Mouse (Mus musculus) small intestine, adult 2 months (tissue): ENCODE results near the gene Zfp57. TPM values are rescaled to one million over a fixed set of nuclear protein-coding genes. Genes with fewer than 3 reads are reported as not detected.
A peak's percentile ranks its signal among the peaks of the same experiment; 100 is the strongest.

Source experiments
- H3K27ac ChIP-seq: fragments of 200-500 bp; 2 replicates; pipeline ENCODE4 v1.5.1; 2012; ENCODE audit warnings: low read depth, low read length, control low read depth, inconsistent platforms; ENCODE audit not compliant: insufficient read depth
- H3K27me3 ChIP-seq: fragments of 200-500 bp; 2 replicates; pipeline ENCODE4 v1.6.1; 2012; ENCODE audit warnings: mild to moderate bottlenecking, moderate library complexity, low read length, inconsistent platforms; ENCODE audit not compliant: control insufficient read depth, insufficient read depth
- H3K36me3 ChIP-seq: fragments of 200-500 bp; 2 replicates; pipeline ENCODE4 v1.6.1; 2012; ENCODE audit warnings: mild to moderate bottlenecking, low read length, control low read depth, inconsistent platforms; ENCODE audit not compliant: control insufficient read depth, insufficient read depth
- H3K4me1 ChIP-seq: fragments of 200-500 bp; 2 replicates; pipeline ENCODE4 v1.6.1; 2012; ENCODE audit warnings: low read length, inconsistent platforms, mixed read lengths; ENCODE audit not compliant: control insufficient read depth, insufficient read depth, insufficient read length
- H3K4me3 ChIP-seq: fragments of 200-500 bp; 2 replicates; pipeline ENCODE4 v1.5.1; 2012; ENCODE audit warnings: low read depth, mild to moderate bottlenecking, control low read depth, inconsistent platforms, low read length, moderate library complexity
- CTCF ChIP-seq: fragments of 200-500 bp; IDR thresholded peaks from 2 replicates; pipeline ENCODE4 v1.5.1; 2012; ENCODE audit warnings: low read depth, mild to moderate bottlenecking, control low read depth, inconsistent platforms, low read length, moderate library complexity, mixed read lengths; ENCODE audit not compliant: insufficient replicate concordance, insufficient read length; ENCODE audit errors: extremely low read depth
- POLR2A ChIP-seq: fragments of 200-500 bp; IDR thresholded peaks from 2 replicates; pipeline ENCODE4 v1.6.1; 2012; ENCODE audit warnings: low read depth, mild to moderate bottlenecking, control low read depth, inconsistent platforms, low read length, moderate library complexity
- whole genome bisulfite sequencing: fragments of 180-500 bp; shearing (Covaris S2); methylation state at CpG from one replicate; pipeline ENCODE4 v1.1.7; 2018; 5-methylcytosine and 5-hydroxymethylcytosine counted together
- polyA plus RNA-seq: library from polyadenylated mRNA; depleted of rRNA; stranded (reverse); fragments of >200 nt; gene quantifications from 2 replicates; pipeline ENCODE4 v1.2.3, GENCODE M21; 2012; rRNA removed

The Zfp57 gene
- polyA plus RNA-seq, 1 experiment: 0.70 TPM

- H3K36me3 ChIP-seq: no peaks in the 10 kb centered on the region
- peak overlapping the region; percentile 38 for H3K27ac ChIP-seq
- TF ChIP-seq CTCF (no peak), POLR2A (peak; percentile 48; the same call in 1 of the 2 replicates)
- peak overlapping the region; percentile 47 for H3K4me3 ChIP-seq
- peaks cover 17% of the 10 kb centered on the region for H3K4me1 ChIP-seq
- WGBS: 4% methylated on average over 22 of the region's 22 CpGs
- peaks cover 17% of the 10 kb centered on the region for H3K27me3 ChIP-seq
Observed at GRCm38 (mm10) chr17:37050399-37050798, 49.4 kb downstream of the Zfp57 start.

- Histone ChIP-seq H3K36me3 (no peaks in the 10 kb centered on the region), H3K27ac (no peak overlapping the region), H3K4me1 (peaks cover 17% of the 10 kb centered on the region), H3K27me3 (peaks cover 13% of the 10 kb centered on the region), H3K4me3 (peak overlapping the region; percentile 47)
- no peak for TF ChIP-seq POLR2A
- TF ChIP-seq CTCF: no peak
- WGBS: 40% methylated on average over 27 of the region's 27 CpGs
Observed at GRCm38 (mm10) chr17:37050876-37051275, 49.9 kb downstream of the Zfp57 start.

DNA sequence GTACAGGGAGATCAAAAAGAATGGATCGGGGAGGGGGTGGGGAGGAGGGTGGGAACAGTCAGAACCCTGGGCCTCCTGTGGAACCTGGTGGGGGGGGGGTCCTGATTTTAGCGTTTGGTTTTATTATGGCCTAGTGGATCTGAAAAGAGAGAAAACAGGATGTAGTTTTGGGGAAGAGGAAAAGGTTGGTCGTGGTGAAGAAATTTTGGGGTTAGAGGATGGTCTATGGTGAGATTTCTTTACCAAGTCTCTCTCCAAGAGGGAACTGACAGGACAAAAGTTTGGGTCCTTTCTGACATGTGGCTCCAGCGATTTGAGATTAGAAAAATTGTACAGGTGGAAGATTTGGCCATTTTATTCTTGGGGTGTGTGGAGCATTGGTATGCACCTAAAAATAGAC, 50.8 kb downstream of the Zfp57 start:
- peaks cover 5% of the 10 kb centered on the region for H3K27me3 ChIP-seq
- H3K36me3 ChIP-seq: no peaks in the 10 kb centered on the region
- 68% methylated on average over 4 of the region's 4 CpGs for WGBS
- no peak overlapping the region for H3K27ac ChIP-seq
- TF ChIP-seq CTCF (no peak), POLR2A (no peak)
- H3K4me3 ChIP-seq: no peak overlapping the region
- H3K4me1 ChIP-seq: peaks cover 13% of the 10 kb centered on the region

DNA sequence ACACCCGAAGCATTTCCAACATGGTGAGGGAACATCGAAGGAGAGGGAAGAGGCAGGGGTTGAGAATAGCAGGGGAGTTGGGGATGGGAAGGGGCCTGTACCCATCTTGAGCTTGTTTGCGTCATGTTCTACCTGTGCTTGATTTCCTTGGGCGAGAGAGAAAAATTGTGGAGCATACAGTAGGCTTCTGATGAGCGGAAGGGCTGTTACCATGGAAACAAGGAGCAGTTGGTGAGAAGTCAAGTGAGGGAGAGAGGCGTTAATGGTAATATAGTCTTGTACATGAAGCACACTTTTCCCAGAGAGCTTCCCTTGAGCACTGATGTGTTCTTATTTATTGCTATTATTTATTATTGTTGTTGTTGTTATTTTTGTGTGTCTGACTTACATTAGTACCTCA, 56.0 kb downstream of the Zfp57 start:
- Histone ChIP-seq H3K4me3 (no peak overlapping the region), H3K4me1 (no peaks in the 10 kb centered on the region), H3K27me3 (no peaks in the 10 kb centered on the region), H3K27ac (no peak overlapping the region), H3K36me3 (no peaks in the 10 kb centered on the region)
- 92% methylated on average over 6 of the region's 6 CpGs for WGBS
- no peak for TF ChIP-seq POLR2A
- TF ChIP-seq CTCF: no peak

Other genes starting within 250 kb of the Zfp57 start
- gene H2-M10.5, start 228.3 kb upstream of the Zfp57 start, polyA plus RNA-seq: not detected in 2 replicates
- not detected in 2 replicates for gene H2-M10.6, start 189.0 kb upstream of the Zfp57 start, polyA plus RNA-seq
- gene Trim26, start 164.0 kb upstream of the Zfp57 start, polyA plus RNA-seq: 15.5 and 37.3 TPM in 2 replicates
- 25.0 and 39.3 TPM in 2 replicates for gene Trim15, start 134.0 kb upstream of the Zfp57 start, polyA plus RNA-seq
- 0.09 TPM in 1 of 2 replicates, not detected in the other for gene Trim10, start 131.6 kb upstream of the Zfp57 start, polyA plus RNA-seq
- 23.2 and 42.3 TPM in 2 replicates for gene Trim40, start 111.0 kb upstream of the Zfp57 start, polyA plus RNA-seq
- gene Trim31, start 103.0 kb upstream of the Zfp57 start, polyA plus RNA-seq: 31.8 and 57.0 TPM in 2 replicates
- gene Rnf39, start 58.2 kb upstream of the Zfp57 start, polyA plus RNA-seq: 3.6 and 16.0 TPM in 2 replicates
- 16.7 and 31.1 TPM in 2 replicates for gene Ppp1r11, start 49.4 kb upstream of the Zfp57 start, polyA plus RNA-seq
- gene Znrd1, start 42.6 kb upstream of the Zfp57 start, polyA plus RNA-seq: 14.3 and 23.8 TPM in 2 replicates
- gene Znrd1as, start 42.6 kb upstream of the Zfp57 start, polyA plus RNA-seq: 0.18 and 0.25 TPM in 2 replicates
- gene 2410137M14Rik, start 19.9 kb upstream of the Zfp57 start, polyA plus RNA-seq: not detected in 2 replicates
- 0.09 TPM in 1 of 2 replicates, not detected in the other for gene H2-M5, start 11.6 kb upstream of the Zfp57 start, polyA plus RNA-seq
- gene Mog, start 22.2 kb downstream of the Zfp57 start, polyA plus RNA-seq: not detected in 2 replicates
- 7.3 and 14.5 TPM in 2 replicates for gene Gabbr1, start 44.8 kb downstream of the Zfp57 start, polyA plus RNA-seq
- not detected in 2 replicates for gene Olfr90, start 87.3 kb downstream of the Zfp57 start, polyA plus RNA-seq
- not detected in 2 replicates for gene Olfr91, start 97.1 kb downstream of the Zfp57 start, polyA plus RNA-seq
- gene Olfr92, start 118.9 kb downstream of the Zfp57 start, polyA plus RNA-seq: not detected in 2 replicates
- gene Olfr93, start 160.3 kb downstream of the Zfp57 start, polyA plus RNA-seq: not detected in 2 replicates
- gene Ubd, start 192.7 kb downstream of the Zfp57 start, polyA plus RNA-seq: 0.79 TPM in 1 of 2 replicates, not detected in the other
- gene Olfr94, start 199.8 kb downstream of the Zfp57 start, polyA plus RNA-seq: not detected in 2 replicates
- gene Olfr95, start 212.0 kb downstream of the Zfp57 start, polyA plus RNA-seq: not detected in 2 replicates
- not detected in 2 replicates for gene Olfr96, start 219.0 kb downstream of the Zfp57 start, polyA plus RNA-seq
- gene Olfr97, start 236.2 kb downstream of the Zfp57 start, polyA plus RNA-seq: not detected in 2 replicates